Mouse (Mus musculus) testis, adult 2 months (tissue): ENCODE data around the gene Sephs2.

ENCODE experiments used
- CTCF ChIP-seq: fragments of 200-500 bp; IDR thresholded peaks from 2 replicates; pipeline ENCODE4 v1.5.1; 2012; ENCODE audit warnings: low read depth, mild to moderate bottlenecking, inconsistent platforms, low read length, moderate library complexity; ENCODE audit not compliant: control insufficient read depth, insufficient read depth, insufficient replicate concordance
- POLR2A ChIP-seq: fragments of 200-500 bp; IDR thresholded peaks from 2 replicates; pipeline ENCODE4 v1.6.1; 2012; ENCODE audit warnings: low read depth, mild to moderate bottlenecking, inconsistent platforms, low read length, moderate library complexity; ENCODE audit not compliant: control insufficient read depth

- TF ChIP-seq CTCF = no peak
- peak; percentile 42; the same call in 1 of the 2 replicates for TF ChIP-seq POLR2A
Observed at GRCm38 (mm10) chr7:127273118-127273923, 534 bp downstream of the Sephs2 start.
